Mouse (Mus musculus) brain, embryonic 14.5 days (tissue): ENCODE measurements around the gene Pam.

Experiments
- CTCF ChIP-seq: fragments of 200-500 bp; IDR thresholded peaks from 2 replicates; pipeline ENCODE4 v1.5.1; 2012; ENCODE audit warnings: inconsistent platforms, mild to moderate bottlenecking, moderate library complexity, borderline replicate concordance; ENCODE audit not compliant: insufficient read depth, insufficient read length; ENCODE audit errors: extremely low read depth
- POLR2A ChIP-seq: fragments of 200-500 bp; IDR thresholded peaks from 2 replicates; pipeline ENCODE4 v1.6.1; 2012; ENCODE audit warnings: mild to moderate bottlenecking, inconsistent platforms, borderline replicate concordance; ENCODE audit not compliant: poor library complexity, insufficient read depth, insufficient read length, severe bottlenecking; ENCODE audit errors: extremely low read depth

DNA sequence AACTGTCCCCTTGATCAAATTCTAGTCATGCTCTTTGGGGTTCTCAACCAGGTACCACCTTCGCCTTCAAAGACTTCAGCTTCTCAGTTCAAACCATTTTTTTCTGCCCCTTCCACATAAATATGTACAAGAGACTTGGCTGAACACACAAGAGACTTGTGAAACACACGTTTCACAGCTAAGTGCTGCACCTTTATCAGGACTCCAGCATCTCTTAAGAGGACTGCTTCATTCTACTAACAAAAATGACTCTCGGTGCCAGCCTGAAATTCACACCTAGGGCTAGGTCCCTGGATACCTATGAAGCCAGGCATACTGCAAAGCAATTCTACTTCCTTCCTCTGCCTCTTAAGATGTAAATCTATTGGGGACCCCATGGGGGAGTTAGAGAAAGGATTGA lies 148.3 kb downstream of the Pam start:
- TF ChIP-seq CTCF: no peak
- TF ChIP-seq POLR2A: no peak
